Mouse (Mus musculus) right cerebral cortex, postnatal 36 days (tissue): ENCODE results near the gene Tpd52l2.
"Not testable (repeated sequence)": the region's sequence is repeated elsewhere in the genome, so short reads cannot be mapped to it uniquely, and the experiment has no call there.

Experiments used
- DNase-seq, 2 experiments: peaks; one replicate each; pipeline ENCODE4 v3.0.0; 2022; ENCODE audit warnings: low spot score in 2 of 2, mixed read lengths in 1 of 2

The Tpd52l2 gene

DNA sequence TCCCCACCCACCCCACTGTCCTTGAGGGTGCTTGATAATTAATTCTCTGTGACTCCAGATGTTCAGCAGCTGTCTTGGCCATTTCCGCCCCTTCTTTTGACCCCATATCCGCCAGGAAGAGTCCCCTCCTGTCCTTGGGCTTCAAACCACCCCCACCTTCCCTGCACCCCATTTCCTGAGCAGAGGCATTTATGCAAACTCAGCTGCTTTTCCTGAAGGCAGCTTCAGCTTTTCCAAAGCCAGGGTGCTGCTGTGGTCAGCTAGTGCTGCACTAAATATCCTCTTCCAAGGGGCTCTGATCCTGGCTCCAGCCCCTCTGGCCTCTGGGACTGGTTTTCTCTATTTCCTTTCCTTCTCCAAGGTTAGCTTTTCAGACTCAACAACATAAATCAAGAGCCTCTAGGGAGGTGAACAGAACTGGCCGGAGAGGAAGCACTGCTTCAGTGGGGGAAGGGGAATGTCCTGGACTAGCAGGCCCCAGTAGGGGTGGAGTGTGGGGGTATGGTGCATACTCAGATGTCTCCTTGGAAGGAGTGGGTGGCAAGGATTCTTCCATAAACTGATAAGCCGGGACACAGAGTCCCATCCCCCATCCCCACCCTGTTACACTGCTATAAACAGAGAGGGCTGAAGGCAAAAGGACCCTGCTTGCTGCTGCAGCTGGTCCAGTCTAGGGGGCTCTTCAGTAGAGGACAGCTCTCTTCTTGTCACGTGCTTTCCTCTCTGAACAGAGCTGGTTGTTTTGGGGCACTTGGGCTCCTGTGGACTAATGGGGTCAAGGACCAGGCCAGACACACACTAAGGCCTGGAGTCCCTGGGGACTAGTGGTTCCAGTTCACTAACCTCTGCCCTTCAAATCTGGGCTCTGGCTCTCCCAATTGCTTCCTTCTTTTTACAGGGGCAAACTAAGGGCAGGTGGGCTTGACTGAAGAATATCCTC, 9.3 kb upstream of the Tpd52l2 start:
- DNase-seq = no peak

DNA sequence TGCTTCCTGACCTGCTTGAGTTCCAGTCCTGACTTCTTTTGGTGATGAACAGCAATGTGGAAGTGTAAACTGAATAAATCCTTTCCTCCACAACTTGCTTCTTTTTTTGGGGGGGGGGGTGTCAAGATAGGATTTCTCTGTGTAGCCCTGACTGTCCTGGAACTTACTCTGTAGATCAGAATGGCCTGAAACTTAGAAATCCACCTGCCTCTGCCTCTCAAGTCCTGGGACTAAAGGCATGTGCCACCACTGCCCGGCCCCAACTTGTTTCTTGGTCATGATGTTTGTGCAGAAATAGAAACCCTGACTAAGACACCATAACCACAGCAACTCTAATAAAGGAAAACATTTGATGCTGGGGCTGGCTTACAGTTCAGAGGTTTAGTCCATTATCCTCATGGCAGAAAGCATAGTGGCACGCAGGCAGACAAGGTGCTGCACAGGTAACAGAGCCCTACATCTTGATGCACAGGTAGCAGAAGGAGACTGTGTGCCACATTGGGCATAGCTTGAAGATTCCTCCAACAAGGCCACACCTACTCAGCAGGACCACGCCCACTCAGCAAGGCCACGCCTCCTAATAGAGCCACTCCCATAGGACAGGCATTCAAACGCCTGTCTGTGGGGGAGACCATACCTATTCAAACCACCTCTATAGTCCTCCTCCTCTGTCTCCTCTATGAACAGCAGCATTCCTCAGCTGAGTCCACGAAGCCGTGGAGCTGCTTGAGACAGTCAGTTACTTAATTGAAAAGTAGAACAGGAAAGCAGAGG, 5.3 kb upstream of the Tpd52l2 start:
- DNase-seq = no peak

DNA sequence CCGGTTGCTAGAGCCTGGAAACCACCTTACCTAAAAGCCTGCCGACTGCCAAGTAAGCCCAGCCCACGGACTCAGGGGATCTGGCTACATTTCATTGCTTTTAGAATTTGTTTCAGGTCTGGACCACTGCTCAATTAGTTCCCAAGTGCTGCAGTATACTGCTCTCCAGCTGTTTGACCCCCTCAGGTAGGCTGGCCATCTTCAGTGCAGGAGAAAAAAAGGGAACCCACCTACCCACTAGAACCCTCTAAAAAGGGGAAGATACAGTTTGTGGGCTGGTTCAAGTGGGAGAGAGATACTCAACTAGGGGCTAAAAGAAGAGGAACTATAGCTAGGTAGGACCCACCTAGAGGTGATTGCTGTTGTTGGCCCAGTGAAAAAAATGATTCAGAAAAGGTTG, 4.7 kb upstream of the Tpd52l2 start:
- no peak for DNase-seq

DNA sequence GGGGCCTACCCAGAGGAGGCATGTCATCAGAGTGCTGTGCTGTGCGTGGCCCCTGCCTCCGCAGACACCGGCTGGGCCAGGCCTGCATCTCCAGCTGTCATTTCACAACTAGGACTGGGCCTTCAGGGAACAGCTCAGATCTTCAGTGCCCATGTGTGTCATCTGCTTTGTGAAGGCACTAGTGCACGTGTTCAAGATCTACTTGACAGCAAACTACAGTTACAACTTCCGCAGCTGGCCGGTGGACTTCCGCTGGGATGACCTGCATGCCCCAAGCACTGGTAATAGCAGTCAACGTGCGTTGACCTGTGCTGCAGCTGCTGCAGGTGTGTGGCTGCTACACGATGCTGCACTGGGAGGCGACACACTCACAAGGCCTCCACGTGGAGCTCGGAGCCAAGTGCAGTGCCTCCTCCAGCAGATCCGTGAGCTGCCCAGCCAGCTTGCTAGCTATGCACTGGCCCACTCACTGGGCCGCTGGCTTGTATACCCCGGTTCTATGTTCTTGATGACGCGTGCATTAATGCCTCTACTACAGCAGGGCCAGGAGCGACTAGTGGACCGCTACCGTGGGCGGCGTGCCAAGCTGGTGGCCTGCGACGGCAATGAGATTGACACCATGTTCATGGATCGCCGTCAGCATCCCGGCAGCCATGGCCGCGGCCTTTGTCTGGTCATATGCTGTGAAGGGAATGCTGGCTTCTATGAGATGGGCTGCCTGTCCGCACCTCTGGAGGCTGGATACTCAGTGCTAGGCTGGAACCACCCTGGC, 3.6 kb upstream of the Tpd52l2 start, which contains the start of gene Abhd16b:
Abhd16b (plus strand) TSS at position 51 of the 772 bp plus-strand sequence.
- no peak for DNase-seq

DNA sequence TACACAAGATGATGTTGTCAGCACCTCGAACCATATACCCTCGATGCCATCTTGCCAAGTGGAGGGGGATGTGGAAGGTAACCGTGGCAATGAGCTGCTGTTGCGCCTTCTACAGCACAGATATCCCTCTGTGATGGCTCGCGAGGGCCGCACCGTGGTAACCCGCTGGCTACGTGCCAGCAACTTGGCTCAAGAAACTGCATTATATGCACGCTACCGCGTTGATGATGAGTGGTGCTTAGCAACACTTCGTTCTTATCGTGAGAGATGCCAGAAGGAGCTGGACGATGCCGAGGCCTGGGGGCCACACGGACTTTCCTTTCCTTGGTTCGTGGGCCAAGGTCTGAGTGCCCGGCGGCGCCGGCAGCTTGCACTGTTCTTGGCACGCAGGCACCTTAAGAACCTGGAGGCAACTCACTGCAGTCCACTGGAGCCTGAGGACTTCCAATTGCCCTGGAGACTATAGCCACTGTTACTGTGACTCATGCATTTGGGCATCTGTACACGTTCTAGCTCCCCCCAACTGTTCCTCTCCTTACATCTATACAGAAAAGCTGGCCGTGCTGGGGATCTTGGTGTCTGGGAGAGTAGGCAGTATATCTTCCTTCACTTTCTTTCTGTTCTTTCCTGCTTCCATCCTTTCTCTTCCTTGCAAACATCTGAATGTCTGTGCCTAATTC, 2.5 kb upstream of the Tpd52l2 start:
- DNase-seq = no peak

DNA sequence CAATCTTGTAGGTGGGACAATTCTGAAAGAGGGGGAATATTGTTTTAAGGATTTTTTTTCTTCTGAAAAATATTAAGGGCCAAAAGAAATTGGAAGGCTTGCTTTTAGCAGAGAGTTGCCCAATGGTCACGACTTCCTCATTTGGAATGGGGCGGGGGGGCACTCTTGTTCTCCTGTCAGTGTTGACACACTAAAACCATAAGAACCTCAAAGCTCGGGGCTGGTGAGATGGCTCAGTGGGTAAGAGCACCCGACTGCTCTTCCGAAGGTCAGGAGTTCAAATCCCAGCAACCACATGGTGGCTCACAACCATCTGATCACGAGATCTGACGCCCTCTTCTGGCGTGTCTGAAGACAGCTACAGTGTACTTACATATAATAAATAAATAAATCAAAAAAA, 1.1 kb upstream of the Tpd52l2 start:
- not testable (repeated sequence) for DNase-seq

DNA sequence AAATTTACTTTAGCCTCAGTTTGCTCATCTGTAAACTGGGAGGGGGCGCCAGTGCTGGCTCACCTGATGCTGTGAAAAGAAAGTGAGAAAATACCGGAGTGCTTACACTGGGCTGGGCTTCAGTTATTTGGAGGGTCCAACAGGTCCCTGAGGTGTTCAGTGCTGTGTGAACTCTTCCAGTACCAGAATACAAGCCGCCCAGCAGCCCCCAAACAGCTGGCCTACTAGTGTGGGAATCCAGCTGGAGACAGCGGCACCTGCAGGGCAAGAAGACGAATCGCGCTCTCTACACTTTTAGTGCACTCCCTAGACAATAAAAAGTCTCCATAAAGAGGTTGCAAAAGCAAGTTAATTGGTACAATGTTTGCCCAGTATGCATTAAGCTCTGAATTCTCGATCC, 661 bp upstream of the Tpd52l2 start:
- DNase-seq = peak in 1 of 2 experiments; percentile 10

DNA sequence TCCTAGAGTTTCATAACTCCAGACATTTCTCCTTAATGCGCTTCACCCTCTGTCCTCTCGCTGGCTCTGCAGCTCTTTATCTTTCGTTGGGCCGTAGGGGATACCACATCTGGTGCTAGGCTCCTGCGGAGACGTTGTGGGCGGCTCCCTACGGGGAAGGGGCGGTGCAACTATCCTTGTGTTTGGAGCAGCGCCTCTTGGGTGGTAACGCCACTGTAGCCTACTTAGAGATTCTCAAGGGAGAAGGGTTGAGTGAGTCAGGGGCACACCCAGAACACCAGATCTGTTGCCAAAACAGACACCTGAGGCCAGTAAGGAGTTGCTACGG, 570 bp downstream of the Tpd52l2 start:
- DNase-seq = no peak

DNA sequence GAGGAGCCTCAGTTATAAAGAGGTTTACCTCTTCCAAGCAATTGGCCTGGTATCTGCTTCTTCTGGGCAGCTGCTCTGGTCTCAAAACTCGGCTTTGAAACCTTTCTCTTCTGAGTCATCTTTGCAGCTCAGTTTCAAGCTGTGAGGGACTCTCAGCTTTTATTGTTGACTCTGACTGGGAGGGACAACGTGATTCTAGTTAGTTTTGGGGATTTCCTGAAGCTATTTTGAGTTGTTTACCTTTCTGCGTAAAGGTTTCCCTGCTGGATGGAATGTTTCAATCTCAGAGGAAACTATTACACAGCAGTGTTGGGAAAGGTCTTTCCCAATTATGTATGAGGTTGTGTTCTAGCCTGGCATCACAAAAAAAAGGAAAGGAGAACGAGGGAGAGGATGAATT, 1.7 kb downstream of the Tpd52l2 start:
- no peak for DNase-seq

DNA sequence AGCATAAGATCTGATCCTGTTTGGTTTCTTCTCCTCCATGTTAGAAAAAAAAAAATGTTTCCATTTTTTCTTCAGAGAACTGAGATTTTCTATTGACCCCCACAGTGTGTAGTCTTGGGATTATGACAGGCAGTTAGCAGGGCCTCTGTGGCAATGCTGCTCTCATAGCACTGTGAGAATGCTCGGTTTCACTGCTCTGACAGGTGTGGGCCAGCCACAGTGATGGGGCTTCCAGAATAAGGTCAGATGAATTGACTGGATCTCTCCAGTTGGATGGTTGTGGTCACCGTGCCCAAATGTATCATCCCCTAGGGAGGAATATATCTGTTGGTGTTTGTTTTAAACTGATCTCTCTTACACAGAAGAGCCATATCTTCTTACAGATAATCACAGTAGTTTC, 12.2 kb downstream of the Tpd52l2 start:
- DNase-seq = no peak

DNA sequence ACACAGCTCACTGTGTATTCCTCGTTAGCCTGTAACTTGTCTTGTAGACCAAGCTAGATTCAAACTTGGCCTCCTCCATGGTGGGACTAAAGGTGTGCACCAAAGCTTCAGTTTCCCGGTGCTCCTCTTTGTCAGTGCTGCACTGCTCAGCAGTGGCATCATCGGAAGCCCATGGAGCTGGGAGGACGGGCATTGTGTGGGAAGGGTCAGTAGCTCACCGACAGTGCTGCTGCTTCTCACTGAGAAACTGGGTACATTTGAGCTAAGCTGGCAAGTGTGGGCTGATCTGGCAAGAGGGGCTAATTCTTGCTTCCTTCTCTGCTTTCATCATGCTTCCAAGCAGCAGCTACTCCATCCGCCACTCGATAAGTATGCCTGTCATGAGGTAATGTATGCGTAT, 14.3 kb downstream of the Tpd52l2 start:
- no peak for DNase-seq

DNA sequence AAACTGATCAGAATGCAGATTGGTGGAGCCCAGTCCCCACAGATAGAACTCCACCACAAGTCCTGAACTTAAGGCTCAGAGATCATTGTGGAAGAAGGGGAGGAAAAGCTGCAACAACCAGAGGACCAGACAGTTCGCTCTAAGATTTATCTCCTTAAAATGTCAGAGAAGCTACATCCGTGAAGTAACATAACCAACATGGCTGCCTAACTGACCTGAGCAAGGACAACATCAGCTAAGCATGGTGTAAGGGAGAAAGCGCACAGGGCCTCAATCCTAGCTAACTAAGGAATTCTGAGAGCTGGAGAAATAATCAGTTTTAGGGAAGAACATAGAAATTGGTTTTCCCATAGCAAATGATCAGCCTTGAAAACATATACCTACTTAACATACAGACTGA, 22.3 kb downstream of the Tpd52l2 start:
- DNase-seq = no peak

DNA sequence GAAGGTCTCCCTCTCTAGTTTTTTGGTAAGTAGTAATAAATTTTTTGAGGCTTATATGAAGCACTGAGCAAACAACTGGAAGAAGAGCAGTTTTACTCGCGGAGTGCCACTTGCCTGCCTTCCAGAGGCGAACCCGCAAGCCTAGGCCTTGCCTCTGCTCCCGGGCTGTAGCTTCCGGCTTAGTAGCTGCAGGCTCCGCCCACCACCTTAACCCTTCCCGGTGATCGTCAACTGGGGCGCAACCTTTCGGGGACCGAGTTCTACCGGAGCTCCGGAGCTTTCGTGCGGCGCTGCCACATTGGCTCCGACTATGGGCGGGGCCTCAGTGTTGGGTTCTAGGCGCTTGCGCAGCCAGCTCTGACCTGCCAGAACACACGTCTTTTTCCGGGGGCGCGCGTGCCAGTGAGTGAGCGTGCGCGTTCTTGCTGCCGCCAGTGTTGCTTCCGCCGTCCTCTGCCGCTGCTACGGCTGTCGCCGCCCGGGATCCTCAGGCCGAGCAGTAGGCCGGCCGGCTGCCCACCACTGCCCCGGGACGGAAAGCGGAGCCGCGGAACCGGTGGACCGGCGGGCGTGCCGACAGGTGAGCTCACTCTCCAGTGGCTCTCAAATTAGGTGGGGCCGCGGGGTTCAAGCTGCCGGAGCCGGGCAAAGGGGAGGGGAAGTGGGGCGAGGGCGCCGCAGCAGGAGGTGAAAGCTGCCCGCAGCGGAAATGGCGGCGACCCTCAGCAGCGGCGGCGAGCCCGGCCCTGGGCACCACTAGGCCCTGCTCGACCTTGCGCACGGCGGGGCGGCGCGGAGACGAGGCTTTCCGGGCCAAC, 23.4 kb downstream of the Tpd52l2 start, which contains the start of gene Dnajc5:
Dnajc5 (plus strand) TSS at position 368 of the 818 bp plus-strand sequence.
- peak; percentile 97 to 98 for DNase-seq

DNA sequence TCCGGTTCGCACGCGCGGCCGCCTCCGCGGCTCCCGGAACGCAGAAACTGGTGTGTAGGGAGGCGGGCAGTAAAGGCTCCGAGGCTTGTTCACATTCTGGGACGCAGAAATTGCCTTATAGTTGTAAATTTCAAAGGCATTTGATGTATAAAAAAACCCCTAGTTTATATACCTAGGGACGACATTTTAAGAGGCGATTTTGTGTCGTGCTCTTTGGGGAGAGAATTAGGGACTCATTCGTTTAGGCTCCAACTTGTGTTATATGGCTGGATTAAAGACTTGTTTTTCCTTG, 23.9 kb downstream of the Tpd52l2 start:
- DNase-seq = no peak

DNA sequence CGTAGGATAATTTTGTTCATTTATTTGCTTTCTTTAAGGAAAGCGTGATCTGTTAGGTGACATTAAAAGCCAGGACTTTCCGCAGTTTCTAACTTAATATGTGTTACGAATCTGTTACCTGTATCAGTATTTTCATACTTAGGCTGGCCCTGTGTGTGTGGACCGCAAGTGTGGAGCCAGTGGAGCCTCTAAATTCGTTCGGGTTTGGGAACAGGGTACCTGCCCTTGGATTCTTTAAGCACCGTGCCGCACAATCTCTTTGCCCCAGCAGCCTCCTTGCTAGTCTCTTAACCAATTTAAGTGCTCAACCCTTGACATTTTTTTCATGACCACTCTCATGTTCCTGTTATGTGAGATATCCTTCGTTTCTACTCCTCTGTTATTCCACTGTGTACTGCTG, 24.5 kb downstream of the Tpd52l2 start:
- no peak for DNase-seq

DNA sequence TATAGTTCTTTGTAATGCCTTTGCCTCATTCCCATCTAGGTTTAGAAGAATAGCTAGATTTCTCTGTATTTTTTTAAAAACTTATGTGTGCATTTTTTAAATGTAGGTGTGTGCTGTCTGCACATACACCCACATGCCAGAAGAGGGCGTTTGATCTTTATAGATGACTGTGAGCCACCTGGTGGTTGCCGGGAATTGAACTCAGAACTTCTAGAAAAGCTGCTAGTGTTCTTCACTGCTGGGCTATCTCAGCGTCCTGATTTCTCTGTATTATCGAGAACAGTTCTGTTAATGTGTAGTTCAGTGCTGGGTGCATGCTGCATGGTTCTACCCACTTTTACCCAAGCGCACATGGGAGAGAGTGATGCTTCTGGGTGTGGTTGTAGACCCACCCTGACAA, 25.9 kb downstream of the Tpd52l2 start:
- no peak for DNase-seq

DNA sequence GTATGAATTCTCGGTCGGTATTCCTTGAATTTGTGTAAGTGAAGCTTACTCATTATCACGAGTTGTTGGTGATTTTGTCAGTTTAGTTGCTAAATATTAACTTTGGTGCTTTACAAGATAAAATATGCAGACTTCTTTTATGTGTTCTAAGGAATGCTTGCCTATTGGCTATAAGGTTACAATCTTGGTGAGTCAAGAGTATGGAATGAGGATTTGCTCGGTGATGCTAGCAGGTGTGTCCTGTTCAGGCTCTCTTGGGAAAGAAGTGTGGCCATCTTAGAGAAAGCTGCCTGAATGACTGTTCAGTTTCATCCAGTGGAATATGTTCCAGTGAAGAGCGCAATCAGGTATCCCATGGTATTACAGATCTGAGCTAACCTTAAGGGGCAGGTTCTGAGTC, 28.6 kb downstream of the Tpd52l2 start:
- DNase-seq = no peak

DNA sequence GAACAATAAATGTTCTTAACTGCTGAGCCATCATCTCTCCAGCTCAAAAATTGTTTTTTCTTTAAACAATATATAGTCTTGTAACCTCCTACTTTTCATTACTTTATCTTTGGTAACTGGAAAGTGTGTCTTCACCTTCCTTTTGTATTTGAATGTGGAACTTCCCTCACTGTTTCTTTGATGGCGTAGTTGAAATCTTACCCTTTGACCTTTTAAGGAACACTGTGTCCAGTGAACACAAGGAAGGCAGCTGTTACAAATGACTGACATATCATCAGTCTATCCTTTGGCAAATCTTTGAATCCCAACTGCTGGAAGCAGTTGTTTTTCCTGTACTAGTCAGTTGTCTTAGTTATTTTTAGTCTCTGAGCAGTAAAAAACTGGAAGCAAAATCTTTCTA, 32.1 kb downstream of the Tpd52l2 start:
- no peak for DNase-seq

DNA sequence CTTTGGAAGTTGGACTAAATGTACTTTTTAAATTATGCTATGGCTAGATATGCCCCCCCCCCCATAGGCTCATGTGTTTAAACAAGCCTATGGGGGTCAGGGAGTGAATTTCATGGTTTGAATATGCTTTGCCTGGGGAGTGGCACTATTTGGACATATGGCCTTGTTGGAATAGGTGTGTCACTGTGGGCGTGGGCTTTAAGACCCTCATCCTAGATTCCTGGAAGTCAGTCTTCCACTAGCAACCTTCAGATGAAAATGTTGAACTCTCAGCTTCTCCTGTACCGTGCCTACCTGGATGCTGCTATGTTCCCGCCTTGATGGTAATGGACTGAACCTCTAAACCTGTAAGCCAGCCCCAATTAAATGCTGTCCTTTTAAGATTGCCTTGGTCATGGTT, 35.6 kb downstream of the Tpd52l2 start:
- no peak for DNase-seq

DNA sequence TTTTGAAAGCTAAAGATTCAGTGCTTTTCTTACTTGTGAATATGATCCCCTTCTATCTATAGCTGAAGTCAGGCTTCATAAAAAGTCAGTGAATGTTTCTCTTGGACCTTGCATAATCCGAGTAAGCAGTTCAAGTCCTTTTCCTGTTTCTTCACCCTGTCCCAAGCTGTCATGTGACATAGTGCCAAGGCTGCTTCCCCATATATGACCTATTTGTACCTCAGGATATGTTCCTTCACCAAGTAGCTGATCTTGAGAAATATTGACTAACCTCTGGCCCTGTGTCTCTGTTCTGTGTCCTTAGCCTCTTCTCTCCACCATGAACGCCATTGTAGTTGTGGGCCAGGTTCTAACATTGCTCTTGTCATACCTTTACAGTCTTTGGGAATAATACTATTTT, 39.5 kb downstream of the Tpd52l2 start:
- DNase-seq = no peak
